Mouse (Mus musculus) intestine, postnatal 0 days (tissue): ENCODE measurements around the gene Abca12. TPM values are rescaled to one million over a fixed set of nuclear protein-coding genes. Genes with fewer than 3 reads are reported as not detected.

Experiments
- ATAC-seq: fragments of 200-750 bp; cut with Nextera tagmentation; 2 replicates; pipeline ENCODE4 v1.8.0; 2017; ENCODE audit warnings: mild to moderate bottlenecking, moderate TSS enrichment, moderate library complexity
- H3K27ac ChIP-seq: fragments of 300-500 bp; sonication (generic); 2 replicates; pipeline ENCODE4 v1.5.1; 2014; ENCODE audit warnings: mild to moderate bottlenecking, low read depth, low read length, moderate library complexity
- H3K27me3 ChIP-seq: fragments of 300-500 bp; sonication (generic); replicated peaks from 2 replicates; pipeline ENCODE4 v1.6.1; 2014; ENCODE audit warnings: low read length, mixed read lengths; ENCODE audit not compliant: control insufficient read depth, insufficient read depth
- H3K36me3 ChIP-seq: fragments of 300-500 bp; sonication (generic); 2 replicates; pipeline ENCODE4 v1.6.1; 2014; ENCODE audit warnings: mild to moderate bottlenecking, moderate library complexity; ENCODE audit not compliant: control insufficient read depth, insufficient read depth
- H3K4me1 ChIP-seq: fragments of 300-500 bp; sonication (generic); replicated peaks from 2 replicates; pipeline ENCODE4 v1.6.1; 2014; ENCODE audit warnings: antibody characterized with exemption, low read length, mixed read lengths; ENCODE audit not compliant: control insufficient read depth, insufficient read depth
- H3K4me2 ChIP-seq: fragments of 300-500 bp; sonication (generic); replicated peaks from 2 replicates; pipeline ENCODE4 v1.6.1; 2014; ENCODE audit warnings: low read depth, mild to moderate bottlenecking, moderate library complexity
- H3K4me3 ChIP-seq: fragments of 300-500 bp; sonication (generic); 2 replicates; pipeline ENCODE4 v1.5.1; 2014; ENCODE audit warnings: low read depth, low read length
- H3K9ac ChIP-seq: fragments of 300-500 bp; sonication (generic); 2 replicates; pipeline ENCODE4 v1.6.1; 2014; ENCODE audit warnings: mild to moderate bottlenecking, low read depth, low read length
- H3K9me3 ChIP-seq: fragments of 300-500 bp; sonication (generic); 2 replicates; pipeline ENCODE4 v1.6.1; 2016; ENCODE audit warnings: mixed run types; ENCODE audit not compliant: control insufficient read depth
- CTCF ChIP-seq: sonication (generic); IDR thresholded peaks from 2 replicates; pipeline ENCODE4 v1.5.1; 2016; ENCODE audit warnings: low read depth, mild to moderate bottlenecking, control low read depth, antibody characterized with exemption, moderate library complexity
- WGBS: fragments of 180-500 bp; shearing (Covaris S2); extraction: QIAGEN DNeasy Blood & Tissue Kit; methylation state at CpG from one replicate; pipeline ENCODE4 v1.1.7; 2014; 5-methylcytosine and 5-hydroxymethylcytosine counted together
- polyA plus RNA-seq: library from polyadenylated mRNA; unstranded; fragments of >200 nt; fragmentation: Nextera tagmentation; extraction: Ambion mirVana; gene quantifications from 2 replicates; pipeline ENCODE4 v1.2.1, GENCODE M21; 2015

Gene Abca12
- 0.03 TPM in 1 of 2 replicates, not detected in the other for polyA plus RNA-seq

GRCm38 (mm10) chr1:71414810-71415209, at the start of gene Abca12:
TSS of gene Abca12 (minus strand) at chr1:71414910.
- 59% methylated on average over 7 of the region's 7 CpGs for WGBS
- ATAC-seq = no peak
- TF ChIP-seq CTCF = no peak
- no peak within 1 kb of the TSS for H3K4me2 ChIP-seq
- no peak within 1 kb of the TSS for H3K4me3 ChIP-seq
- no peak within 1 kb of the TSS for H3K9ac ChIP-seq
- no peaks in the 10 kb centered on the region for H3K4me1 ChIP-seq
- no peaks in the 10 kb centered on the region for H3K9me3 ChIP-seq
- H3K27me3 ChIP-seq = no peaks in the 10 kb centered on the region
- no peaks in the 10 kb centered on the region for H3K36me3 ChIP-seq
- no peak within 1 kb of the TSS for H3K27ac ChIP-seq

- no peak for TF ChIP-seq CTCF
- H3K4me2 ChIP-seq = no peak overlapping the region
- no peak overlapping the region for H3K9ac ChIP-seq
- WGBS = 67% methylated on average over 3 of the region's 3 CpGs
- no peaks in the 10 kb centered on the region for H3K36me3 ChIP-seq
- H3K27me3 ChIP-seq = no peaks in the 10 kb centered on the region
- no peak overlapping the region for H3K27ac ChIP-seq
- no peak for ATAC-seq
- H3K4me3 ChIP-seq = no peak overlapping the region
- no peaks in the 10 kb centered on the region for H3K4me1 ChIP-seq
- no peaks in the 10 kb centered on the region for H3K9me3 ChIP-seq
Observed at GRCm38 (mm10) chr1:71457961-71458360, 43.3 kb upstream of the Abca12 start.

- Histone ChIP-seq H3K27ac (no peak overlapping the region), H3K9me3 (no peaks in the 10 kb centered on the region), H3K9ac (no peak overlapping the region), H3K36me3 (no peaks in the 10 kb centered on the region), H3K4me1 (no peaks in the 10 kb centered on the region), H3K4me2 (no peak overlapping the region), H3K4me3 (no peak overlapping the region), H3K27me3 (no peaks in the 10 kb centered on the region)
- WGBS = 95% methylated on average over 4 of the region's 4 CpGs
- no peak for ATAC-seq
- TF ChIP-seq CTCF = no peak
Observed at GRCm38 (mm10) chr1:71447424-71447823, 32.7 kb upstream of the Abca12 start.

DNA sequence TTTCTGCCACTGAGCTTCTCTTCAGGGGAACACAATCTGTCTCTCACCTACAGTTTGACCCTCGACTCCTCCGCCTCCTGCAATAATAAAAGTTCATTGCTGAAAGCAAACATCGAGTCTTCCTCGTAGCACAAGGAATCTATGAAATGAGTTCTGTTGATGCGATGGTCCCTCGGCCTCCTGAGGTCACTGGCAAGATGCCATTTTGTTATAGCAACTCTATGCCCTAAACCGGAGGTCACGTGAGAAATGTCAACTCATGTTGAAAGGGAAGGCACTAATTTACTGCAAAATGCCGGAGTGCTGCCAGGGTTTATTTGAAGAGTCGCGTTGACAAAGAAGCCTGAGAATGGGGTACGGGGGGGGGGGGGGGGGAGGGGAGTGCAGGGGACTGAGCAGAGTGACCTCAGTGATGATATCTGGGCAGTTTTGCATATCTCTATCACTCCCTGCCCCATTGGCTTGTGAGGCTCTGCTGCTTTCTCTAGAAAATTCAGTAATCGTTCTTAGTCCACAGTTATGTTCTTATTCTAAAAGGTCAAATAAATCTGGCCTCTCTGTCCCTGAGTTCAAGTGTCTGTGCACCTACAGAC, 7.1 kb upstream of the Abca12 start:
- no peak for ATAC-seq
- H3K9ac ChIP-seq = no peak overlapping the region
- no peaks in the 10 kb centered on the region for H3K27me3 ChIP-seq
- H3K27ac ChIP-seq = no peak overlapping the region
- no peak for TF ChIP-seq CTCF
- H3K9me3 ChIP-seq = no peaks in the 10 kb centered on the region
- H3K36me3 ChIP-seq = no peaks in the 10 kb centered on the region
- no peak overlapping the region for H3K4me2 ChIP-seq
- 31% methylated on average over 13 of the region's 13 CpGs for WGBS
- no peak overlapping the region for H3K4me3 ChIP-seq
- H3K4me1 ChIP-seq = no peaks in the 10 kb centered on the region

DNA sequence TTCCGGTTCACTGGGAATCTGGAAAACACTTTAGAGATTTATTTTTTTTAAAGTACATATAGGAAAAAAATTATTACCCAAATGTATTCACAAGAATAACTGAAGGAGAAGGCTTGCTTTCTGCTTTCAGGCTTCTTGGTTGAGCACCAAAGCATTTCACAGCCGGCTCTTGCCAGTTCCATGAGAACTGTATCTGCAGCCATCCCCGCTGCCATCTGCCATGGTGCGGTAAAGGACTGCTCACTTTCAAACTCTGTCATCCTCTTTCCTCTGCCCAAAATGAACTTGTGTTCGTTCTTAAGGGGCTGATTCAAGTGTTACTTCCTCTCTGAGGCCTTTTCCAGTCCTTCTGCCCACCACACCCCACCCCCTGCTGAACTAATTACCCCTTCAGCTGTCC, 3.8 kb upstream of the Abca12 start:
- 89% methylated on average over 5 of the region's 5 CpGs for WGBS
- H3K4me2 ChIP-seq = no peak overlapping the region
- no peaks in the 10 kb centered on the region for H3K27me3 ChIP-seq
- no peaks in the 10 kb centered on the region for H3K4me1 ChIP-seq
- no peaks in the 10 kb centered on the region for H3K36me3 ChIP-seq
- no peak overlapping the region for H3K4me3 ChIP-seq
- no peak for ATAC-seq
- no peak overlapping the region for H3K9ac ChIP-seq
- no peaks in the 10 kb centered on the region for H3K9me3 ChIP-seq
- no peak for TF ChIP-seq CTCF
- H3K27ac ChIP-seq = no peak overlapping the region

- Histone ChIP-seq H3K27ac (no peak overlapping the region), H3K4me1 (no peaks in the 10 kb centered on the region), H3K27me3 (no peaks in the 10 kb centered on the region), H3K4me3 (no peak overlapping the region), H3K9ac (no peak overlapping the region), H3K9me3 (no peaks in the 10 kb centered on the region), H3K4me2 (no peak overlapping the region), H3K36me3 (no peaks in the 10 kb centered on the region)
- no peak for TF ChIP-seq CTCF
- ATAC-seq = no peak
- 72% methylated on average over 5 of the region's 5 CpGs for WGBS
Observed at GRCm38 (mm10) chr1:71417951-71418350, 3.2 kb upstream of the Abca12 start.

GRCm38 (mm10) chr1:71414084-71414483, 626 bp downstream of the Abca12 start:
- TF ChIP-seq CTCF = no peak
- no peaks in the 10 kb centered on the region for H3K4me1 ChIP-seq
- no peak overlapping the region for H3K27ac ChIP-seq
- no peaks in the 10 kb centered on the region for H3K27me3 ChIP-seq
- H3K36me3 ChIP-seq = no peaks in the 10 kb centered on the region
- WGBS = 77% methylated on average over 5 of the region's 6 CpGs
- H3K9ac ChIP-seq = no peak overlapping the region
- no peak for ATAC-seq
- no peaks in the 10 kb centered on the region for H3K9me3 ChIP-seq
- H3K4me3 ChIP-seq = no peak overlapping the region
- no peak overlapping the region for H3K4me2 ChIP-seq
